Mouse (Mus musculus): Measurements from ENCODE around the gene Pxk.

Pxk gene

DNA sequence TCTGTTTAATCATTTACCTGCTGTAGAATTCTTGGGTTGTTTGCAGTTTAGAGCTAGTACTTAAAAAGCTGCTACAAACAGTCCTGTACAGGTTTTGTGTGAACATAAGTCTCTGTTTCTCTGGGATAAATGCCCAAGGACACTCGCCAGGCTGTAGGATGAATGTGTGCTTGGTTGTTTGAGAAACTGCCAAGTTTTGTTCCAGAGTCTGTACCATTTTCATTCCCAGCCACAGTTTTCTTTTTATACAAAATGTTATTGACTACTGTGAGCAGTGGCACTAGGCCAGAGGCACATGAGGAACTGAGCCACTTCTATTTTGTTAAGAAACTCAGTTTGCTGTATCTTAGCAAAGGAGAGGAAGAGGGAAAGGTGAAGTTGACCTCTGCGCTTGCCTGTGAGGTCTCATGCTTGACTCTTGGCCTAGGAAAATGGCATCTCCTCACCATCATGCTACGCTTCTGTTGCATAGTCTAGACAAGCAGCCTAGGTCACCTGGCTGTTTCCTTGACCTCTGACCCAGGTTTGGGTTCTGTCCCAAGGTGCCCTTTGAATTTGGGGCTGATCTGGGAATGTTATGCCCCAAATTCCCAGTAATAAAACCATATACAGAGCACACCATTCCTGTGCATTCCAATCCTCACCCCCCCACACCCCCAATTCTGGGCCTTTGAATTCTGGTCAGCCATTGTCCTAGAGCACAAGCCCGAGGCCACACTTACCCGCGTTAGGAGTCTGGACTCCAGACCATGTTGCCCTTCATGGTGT is 88.5 kb downstream of the Pxk start:
- Histone ChIP-seq H3K9me3 (ENCODE audit: low read length) (peaks cover 68% of the 10 kb centered on the region), H3K4me1 (replicated peaks; ENCODE audit: low read depth, low read length) (no peaks in the 10 kb centered on the region), H3K4me3 (replicated peaks; ENCODE audit: low read length) (no peak overlapping the region), H3K27me3 (ENCODE audit: insufficient read depth, low read length) (no peaks in the 10 kb centered on the region), H3K36me3 (ENCODE audit: insufficient read depth, low read length) (peaks cover 4% of the 10 kb centered on the region; the same call in 1 of the 2 replicates)
- TF ChIP-seq POU5F1 (IDR thresholded peaks at IDR 0.05; ENCODE audit: borderline replicate concordance, low read length) (no peak), NANOG (IDR thresholded peaks at IDR 0.05; ENCODE audit: borderline replicate concordance, low read length) (no peak), CTCF (conservative IDR thresholded peaks at IDR 0.05; ENCODE audit: low read length) (no peak)

- Histone ChIP-seq H3K27me3 (ENCODE audit: insufficient read depth, low read length) (no peaks in the 10 kb centered on the region), H3K9me3 (ENCODE audit: low read length) (peaks cover 60% of the 10 kb centered on the region), H3K4me3 (replicated peaks; ENCODE audit: low read length) (no peak overlapping the region), H3K4me1 (replicated peaks; ENCODE audit: low read depth, low read length) (no peaks in the 10 kb centered on the region), H3K36me3 (ENCODE audit: insufficient read depth, low read length) (peaks cover 4% of the 10 kb centered on the region; the same call in 1 of the 2 replicates)
- TF ChIP-seq NANOG (IDR thresholded peaks at IDR 0.05; ENCODE audit: borderline replicate concordance, low read length) (no peak), POU5F1 (IDR thresholded peaks at IDR 0.05; ENCODE audit: borderline replicate concordance, low read length) (no peak), CTCF (conservative IDR thresholded peaks at IDR 0.05; ENCODE audit: low read length) (no peak)
These were observed 92.5 kb downstream of the Pxk start for GRCm38 (mm10) chr14:8190556-8190955.

DNA sequence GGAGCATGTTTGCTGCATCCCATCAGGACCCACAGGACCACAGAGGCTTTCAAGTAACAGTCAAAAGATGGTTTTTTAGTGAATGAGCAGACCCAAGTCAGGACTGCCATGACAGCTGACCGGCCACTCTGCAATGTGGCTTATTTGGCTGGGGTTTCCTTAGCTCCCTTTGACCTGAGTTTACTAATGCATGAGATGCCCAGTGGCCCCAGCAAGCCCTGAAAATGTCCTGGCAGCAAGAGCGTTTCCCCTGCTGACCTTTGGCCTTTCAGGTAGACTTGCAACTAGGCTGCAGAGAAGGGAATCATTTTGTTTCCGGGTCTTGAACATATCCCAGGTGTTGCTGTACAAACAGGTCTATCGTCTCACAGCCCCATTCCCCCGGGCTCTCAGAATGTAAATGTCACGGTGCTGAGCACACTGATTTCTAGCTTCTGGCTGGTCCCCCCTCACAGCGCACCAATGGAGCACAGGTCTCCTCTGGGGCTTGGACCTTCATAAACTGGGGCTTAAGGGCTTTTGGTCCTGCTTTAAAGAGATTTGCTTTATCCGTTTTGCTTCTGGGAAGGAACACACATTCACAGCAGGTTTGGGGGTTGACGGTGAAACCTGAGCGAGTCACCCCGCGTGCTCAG is 93.4 kb downstream of the Pxk start:
- TF ChIP-seq POU5F1 (IDR thresholded peaks at IDR 0.05; ENCODE audit: borderline replicate concordance, low read length) (no peak), CTCF (conservative IDR thresholded peaks at IDR 0.05; ENCODE audit: low read length) (no peak), NANOG (IDR thresholded peaks at IDR 0.05; ENCODE audit: borderline replicate concordance, low read length) (no peak)
- Histone ChIP-seq H3K27me3 (ENCODE audit: insufficient read depth, low read length) (no peaks in the 10 kb centered on the region), H3K9me3 (ENCODE audit: low read length) (peaks cover 56% of the 10 kb centered on the region), H3K36me3 (ENCODE audit: insufficient read depth, low read length) (peaks cover 4% of the 10 kb centered on the region; the same call in 1 of the 2 replicates), H3K4me1 (replicated peaks; ENCODE audit: low read depth, low read length) (no peaks in the 10 kb centered on the region), H3K4me3 (replicated peaks; ENCODE audit: low read length) (no peak overlapping the region)

GRCm38 (mm10) chr14:8192727-8193126 is 94.7 kb downstream of the Pxk start:
- H3K36me3 ChIP-seq (ENCODE audit: insufficient read depth, low read length) = peaks cover 4% of the 10 kb centered on the region; the same call in 1 of the 2 replicates
- H3K27me3 ChIP-seq (ENCODE audit: insufficient read depth, low read length) = no peaks in the 10 kb centered on the region
- H3K9me3 ChIP-seq (ENCODE audit: low read length) = peaks cover 43% of the 10 kb centered on the region
- no peaks in the 10 kb centered on the region for H3K4me1 ChIP-seq (replicated peaks; ENCODE audit: low read depth, low read length)
- TF ChIP-seq CTCF (conservative IDR thresholded peaks at IDR 0.05; ENCODE audit: low read length) (no peak), NANOG (IDR thresholded peaks at IDR 0.05; ENCODE audit: borderline replicate concordance, low read length) (no peak), POU5F1 (IDR thresholded peaks at IDR 0.05; ENCODE audit: borderline replicate concordance, low read length) (no peak)
- H3K4me3 ChIP-seq (replicated peaks; ENCODE audit: low read length) = no peak overlapping the region

DNA sequence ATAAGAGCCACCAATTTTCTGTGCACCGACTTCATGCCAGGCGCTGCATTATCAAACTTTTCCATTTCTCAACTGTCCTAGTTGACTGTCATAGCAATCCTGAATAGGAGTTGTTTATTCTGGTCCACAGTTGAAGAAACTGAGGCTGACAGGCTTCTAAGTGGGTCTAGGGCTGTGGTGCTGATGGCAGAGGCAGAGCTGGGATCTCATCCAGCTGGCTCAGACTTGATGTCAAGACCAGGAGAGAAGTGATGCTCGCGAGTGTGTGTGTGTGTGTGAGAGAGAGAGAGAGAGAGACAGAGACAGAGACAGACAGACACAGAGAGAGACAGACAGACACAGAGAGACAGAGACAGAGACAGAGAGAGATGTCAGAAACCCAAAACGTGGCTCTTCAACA is 102.8 kb downstream of the Pxk start:
- Histone ChIP-seq H3K9me3 (ENCODE audit: low read length) (no peaks in the 10 kb centered on the region), H3K4me3 (replicated peaks; ENCODE audit: low read length) (no peak overlapping the region), H3K27me3 (ENCODE audit: insufficient read depth, low read length) (no peaks in the 10 kb centered on the region), H3K36me3 (ENCODE audit: insufficient read depth, low read length) (no peaks in the 10 kb centered on the region), H3K4me1 (replicated peaks; ENCODE audit: low read depth, low read length) (peaks cover 4% of the 10 kb centered on the region)
- TF ChIP-seq CTCF (conservative IDR thresholded peaks at IDR 0.05; ENCODE audit: low read length) = no peak
- TF ChIP-seq POU5F1 (IDR thresholded peaks at IDR 0.05; ENCODE audit: borderline replicate concordance, low read length) = no peak
- TF ChIP-seq NANOG (IDR thresholded peaks at IDR 0.05; ENCODE audit: borderline replicate concordance, low read length) = no peak

DNA sequence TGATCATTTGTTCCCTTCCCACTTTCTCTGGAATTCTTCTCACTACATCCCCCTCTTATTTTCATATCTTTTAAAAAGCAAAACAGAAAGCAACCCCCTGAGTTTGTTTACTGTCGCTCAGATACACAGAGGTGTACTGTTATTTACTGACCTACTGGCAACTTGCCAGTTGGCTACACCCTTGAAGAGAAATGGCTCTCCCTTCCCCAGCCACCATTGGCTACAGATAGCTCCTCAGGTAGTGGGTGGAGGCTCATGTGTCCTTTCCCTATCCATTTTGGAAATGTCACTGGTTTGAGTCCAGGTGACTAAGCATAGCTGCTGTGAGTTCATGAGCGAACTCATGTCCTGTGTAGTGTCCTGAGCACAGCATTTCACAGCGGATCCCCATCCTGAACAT is 103.7 kb downstream of the Pxk start:
- TF ChIP-seq POU5F1 (IDR thresholded peaks at IDR 0.05; ENCODE audit: borderline replicate concordance, low read length) (no peak), NANOG (IDR thresholded peaks at IDR 0.05; ENCODE audit: borderline replicate concordance, low read length) (no peak), CTCF (conservative IDR thresholded peaks at IDR 0.05; ENCODE audit: low read length) (no peak)
- Histone ChIP-seq H3K9me3 (ENCODE audit: low read length) (no peaks in the 10 kb centered on the region), H3K27me3 (ENCODE audit: insufficient read depth, low read length) (no peaks in the 10 kb centered on the region), H3K4me1 (replicated peaks; ENCODE audit: low read depth, low read length) (peaks cover 14% of the 10 kb centered on the region), H3K36me3 (ENCODE audit: insufficient read depth, low read length) (no peaks in the 10 kb centered on the region), H3K4me3 (replicated peaks; ENCODE audit: low read length) (no peak overlapping the region)

- H3K4me1 ChIP-seq (replicated peaks; ENCODE audit: low read depth, low read length) = peaks cover 37% of the 10 kb centered on the region
- no peaks in the 10 kb centered on the region for H3K27me3 ChIP-seq (ENCODE audit: insufficient read depth, low read length)
- no peaks in the 10 kb centered on the region for H3K36me3 ChIP-seq (ENCODE audit: insufficient read depth, low read length)
- H3K4me3 ChIP-seq (replicated peaks; ENCODE audit: low read length) = no peak overlapping the region
- H3K9me3 ChIP-seq (ENCODE audit: low read length) = no peaks in the 10 kb centered on the region
- no peak for TF ChIP-seq CTCF (conservative IDR thresholded peaks at IDR 0.05; ENCODE audit: low read length)
- no peak for TF ChIP-seq NANOG (IDR thresholded peaks at IDR 0.05; ENCODE audit: borderline replicate concordance, low read length)
- no peak for TF ChIP-seq POU5F1 (IDR thresholded peaks at IDR 0.05; ENCODE audit: borderline replicate concordance, low read length)
These were observed 108.3 kb downstream of the Pxk start for GRCm38 (mm10) chr14:8206179-8206910.

DNA sequence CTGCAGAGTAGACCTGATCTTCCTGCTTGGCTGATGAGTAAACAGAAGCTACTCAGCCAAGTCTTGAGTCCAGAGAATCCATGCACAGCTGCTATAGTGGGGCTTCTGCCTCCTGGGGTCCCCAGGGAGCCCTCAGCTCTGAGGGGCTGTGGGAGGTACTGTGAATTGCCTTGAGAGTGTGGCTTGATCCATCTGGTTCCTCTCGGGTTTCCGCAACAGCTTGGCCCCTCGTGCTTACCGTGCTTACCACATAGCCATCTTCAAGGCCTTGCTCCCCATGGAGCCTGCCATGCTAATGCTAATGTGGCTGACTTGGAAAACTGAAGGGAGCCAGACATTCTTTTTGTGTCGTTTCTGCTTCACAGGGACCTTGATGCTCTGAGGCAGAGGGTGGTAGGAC is 109.1 kb downstream of the Pxk start:
- no peaks in the 10 kb centered on the region for H3K36me3 ChIP-seq (ENCODE audit: insufficient read depth, low read length)
- TF ChIP-seq NANOG (IDR thresholded peaks at IDR 0.05; ENCODE audit: borderline replicate concordance, low read length) = peak; percentile 60; the same call in 1 of the 2 replicates
- TF ChIP-seq CTCF (conservative IDR thresholded peaks at IDR 0.05; ENCODE audit: low read length) = no peak
- no peaks in the 10 kb centered on the region for H3K9me3 ChIP-seq (ENCODE audit: low read length)
- H3K27me3 ChIP-seq (ENCODE audit: insufficient read depth, low read length) = no peaks in the 10 kb centered on the region
- no peak overlapping the region for H3K4me3 ChIP-seq (replicated peaks; ENCODE audit: low read length)
- H3K4me1 ChIP-seq (replicated peaks; ENCODE audit: low read depth, low read length) = peaks cover 33% of the 10 kb centered on the region

Measured in E14TG2a.4 (cell line).